Mouse (Mus musculus) hindbrain, embryonic 13.5 days (tissue): ENCODE measurements around the gene Tmem98. TPM values are rescaled to one million over a fixed set of nuclear protein-coding genes. Genes with fewer than 3 reads are reported as not detected.

Source experiments
- ATAC-seq: fragments of 200-750 bp; cut with Nextera tagmentation; 2 replicates; pipeline ENCODE4 v1.8.0; 2017; ENCODE audit warnings: moderate TSS enrichment; ENCODE audit not compliant: low FRiP score
- H3K27ac ChIP-seq: fragments of 300-500 bp; sonication (generic); 2 replicates; pipeline ENCODE4 v1.5.1; 2015; ENCODE audit warnings: inconsistent platforms, mild to moderate bottlenecking, moderate library complexity
- H3K27me3 ChIP-seq: fragments of 300-500 bp; sonication (generic); 2 replicates; pipeline ENCODE4 v1.6.1; 2015; ENCODE audit warnings: mild to moderate bottlenecking, inconsistent platforms
- H3K36me3 ChIP-seq: fragments of 300-500 bp; sonication (generic); 2 replicates; pipeline ENCODE4 v1.6.1; 2015; ENCODE audit warnings: mild to moderate bottlenecking, inconsistent platforms
- H3K4me1 ChIP-seq: fragments of 300-500 bp; sonication (generic); replicated peaks from 2 replicates; pipeline ENCODE4 v1.6.1; 2015; ENCODE audit warnings: inconsistent platforms
- H3K4me2 ChIP-seq: fragments of 300-500 bp; sonication (generic); 2 replicates; pipeline ENCODE4 v1.6.1; 2015; ENCODE audit warnings: inconsistent platforms, mild to moderate bottlenecking, moderate library complexity
- H3K4me3 ChIP-seq: fragments of 300-500 bp; sonication (generic); 2 replicates; pipeline ENCODE4 v1.5.1; 2015; ENCODE audit warnings: mild to moderate bottlenecking, inconsistent platforms
- H3K9ac ChIP-seq: fragments of 300-500 bp; sonication (generic); 2 replicates; pipeline ENCODE4 v1.6.1; 2015; ENCODE audit warnings: mild to moderate bottlenecking, inconsistent platforms
- H3K9me3 ChIP-seq: fragments of 300-500 bp; sonication (generic); 2 replicates; pipeline ENCODE4 v1.6.1; 2016; ENCODE audit warnings: inconsistent platforms
- WGBS: fragments of 180-500 bp; shearing (Covaris S2); methylation state at CpG from one replicate; pipeline ENCODE4 v1.1.7; 2015; 5-methylcytosine and 5-hydroxymethylcytosine counted together
- polyA plus RNA-seq: library from polyadenylated mRNA; unstranded; fragments of >200 nt; fragmentation: Nextera tagmentation; extraction: Ambion mirVana; gene quantifications from 2 replicates; pipeline ENCODE4 v1.2.1, GENCODE M21; 2015

Tmem98 gene
- polyA plus RNA-seq, 1 experiment from 2014 or later = 32.7 TPM

- H3K36me3 ChIP-seq = no peaks in the 10 kb centered on the region
- H3K4me1 ChIP-seq = no peaks in the 10 kb centered on the region
- no peak overlapping the region for H3K4me2 ChIP-seq
- no peak overlapping the region for H3K4me3 ChIP-seq
- 69% methylated on average over 1 of the region's 1 CpGs for WGBS
- no peak for ATAC-seq
- H3K9me3 ChIP-seq = no peaks in the 10 kb centered on the region
- no peak overlapping the region for H3K27ac ChIP-seq
- H3K9ac ChIP-seq = no peak overlapping the region
- no peaks in the 10 kb centered on the region for H3K27me3 ChIP-seq
Observed at GRCm38 (mm10) chr11:80838724-80839123, 28.7 kb downstream of the Tmem98 start.

- Histone ChIP-seq H3K4me2 (no peak overlapping the region), H3K27ac (no peak overlapping the region)
- no peak for ATAC-seq
Observed at GRCm38 (mm10) chr11:80843435-80843834, 33.5 kb downstream of the Tmem98 start.

GRCm38 (mm10) chr11:80845486-80845885 is 35.5 kb downstream of the Tmem98 start:
- no peaks in the 10 kb centered on the region for H3K36me3 ChIP-seq
- H3K4me3 ChIP-seq = no peak overlapping the region
- no peak for ATAC-seq
- no peaks in the 10 kb centered on the region for H3K27me3 ChIP-seq
- no peaks in the 10 kb centered on the region for H3K9me3 ChIP-seq
- no peak overlapping the region for H3K4me2 ChIP-seq
- WGBS = 63% methylated on average over 7 of the region's 7 CpGs
- no peak overlapping the region for H3K9ac ChIP-seq
- no peaks in the 10 kb centered on the region for H3K4me1 ChIP-seq
- no peak overlapping the region for H3K27ac ChIP-seq

More at GRCm38 (mm10) chr11:80843435-80843834, 33.5 kb downstream of the Tmem98 start:
- no peak overlapping the region for H3K4me3 ChIP-seq
- H3K9me3 ChIP-seq = no peaks in the 10 kb centered on the region
- H3K27me3 ChIP-seq = no peaks in the 10 kb centered on the region
- H3K4me1 ChIP-seq = no peaks in the 10 kb centered on the region
- WGBS = 87% methylated on average over 2 of the region's 2 CpGs
- H3K9ac ChIP-seq = no peak overlapping the region
- no peaks in the 10 kb centered on the region for H3K36me3 ChIP-seq

- H3K4me1 ChIP-seq = no peaks in the 10 kb centered on the region
- 58% methylated on average over 3 of the region's 3 CpGs for WGBS
Observed at GRCm38 (mm10) chr11:80846115-80846514, 36.1 kb downstream of the Tmem98 start.

GRCm38 (mm10) chr11:80848131-80848530 is 38.2 kb downstream of the Tmem98 start:
- whole genome bisulfite sequencing = 40% methylated on average over 5 of the region's 5 CpGs
- Histone ChIP-seq H3K27me3 (no peaks in the 10 kb centered on the region), H3K9me3 (no peaks in the 10 kb centered on the region), H3K36me3 (no peaks in the 10 kb centered on the region), H3K4me3 (no peak overlapping the region), H3K9ac (no peak overlapping the region), H3K4me1 (peaks cover 7% of the 10 kb centered on the region), H3K27ac (no peak overlapping the region), H3K4me2 (no peak overlapping the region)
- ATAC-seq = no peak

More at GRCm38 (mm10) chr11:80846115-80846514, 36.1 kb downstream of the Tmem98 start:
- Histone ChIP-seq H3K4me3 (no peak overlapping the region), H3K27me3 (no peaks in the 10 kb centered on the region), H3K9me3 (no peaks in the 10 kb centered on the region), H3K4me2 (no peak overlapping the region), H3K27ac (no peak overlapping the region), H3K9ac (no peak overlapping the region), H3K36me3 (no peaks in the 10 kb centered on the region)
- ATAC-seq = no peak

- H3K9ac ChIP-seq = no peak overlapping the region
- H3K4me1 ChIP-seq = peaks cover 11% of the 10 kb centered on the region
- no peaks in the 10 kb centered on the region for H3K36me3 ChIP-seq
- no peak overlapping the region for H3K27ac ChIP-seq
- no peak for ATAC-seq
- H3K4me3 ChIP-seq = no peak overlapping the region
- WGBS = 51% methylated on average over 5 of the region's 5 CpGs
- H3K4me2 ChIP-seq = no peak overlapping the region
- no peaks in the 10 kb centered on the region for H3K27me3 ChIP-seq
- no peaks in the 10 kb centered on the region for H3K9me3 ChIP-seq
Observed at GRCm38 (mm10) chr11:80851859-80852258, 41.9 kb downstream of the Tmem98 start.

GRCm38 (mm10) chr11:80853014-80853413 is 43.0 kb downstream of the Tmem98 start:
- H3K27ac ChIP-seq = no peak overlapping the region
- no peak overlapping the region for H3K4me2 ChIP-seq
- H3K9ac ChIP-seq = no peak overlapping the region
- no peaks in the 10 kb centered on the region for H3K36me3 ChIP-seq
- no peaks in the 10 kb centered on the region for H3K27me3 ChIP-seq
- no peak for ATAC-seq
- H3K9me3 ChIP-seq = no peaks in the 10 kb centered on the region
- no peak overlapping the region for H3K4me3 ChIP-seq
- H3K4me1 ChIP-seq = peaks cover 11% of the 10 kb centered on the region
- 58% methylated on average over 3 of the region's 3 CpGs for WGBS

- Histone ChIP-seq H3K27me3 (no peaks in the 10 kb centered on the region), H3K9ac (no peak overlapping the region), H3K4me3 (no peak overlapping the region), H3K4me1 (peaks cover 11% of the 10 kb centered on the region), H3K9me3 (no peaks in the 10 kb centered on the region), H3K27ac (no peak overlapping the region), H3K4me2 (no peak overlapping the region), H3K36me3 (no peaks in the 10 kb centered on the region)
- 89% methylated on average over 11 of the region's 11 CpGs for WGBS
- ATAC-seq = no peak
Observed at GRCm38 (mm10) chr11:80854430-80854829, 44.5 kb downstream of the Tmem98 start.

GRCm38 (mm10) chr11:80854908-80855307 is 44.9 kb downstream of the Tmem98 start:
- no peak overlapping the region for H3K27ac ChIP-seq
- no peaks in the 10 kb centered on the region for H3K9me3 ChIP-seq
- WGBS = 70% methylated on average over 7 of the region's 7 CpGs
- H3K9ac ChIP-seq = no peak overlapping the region
- ATAC-seq = no peak
- no peak overlapping the region for H3K4me2 ChIP-seq
- no peak overlapping the region for H3K4me3 ChIP-seq
- no peaks in the 10 kb centered on the region for H3K36me3 ChIP-seq
- H3K27me3 ChIP-seq = no peaks in the 10 kb centered on the region
- peaks cover 11% of the 10 kb centered on the region for H3K4me1 ChIP-seq

GRCm38 (mm10) chr11:80856827-80857226 is 46.9 kb downstream of the Tmem98 start:
- 86% methylated on average over 2 of the region's 2 CpGs for WGBS
- H3K4me2 ChIP-seq = no peak overlapping the region
- H3K4me3 ChIP-seq = no peak overlapping the region
- no peak overlapping the region for H3K27ac ChIP-seq
- no peaks in the 10 kb centered on the region for H3K27me3 ChIP-seq
- no peaks in the 10 kb centered on the region for H3K36me3 ChIP-seq
- H3K4me1 ChIP-seq = peaks cover 11% of the 10 kb centered on the region
- no peak for ATAC-seq
- no peaks in the 10 kb centered on the region for H3K9me3 ChIP-seq
- H3K9ac ChIP-seq = no peak overlapping the region

- no peak within 1 kb of the TSS for H3K27ac ChIP-seq
- H3K4me3 ChIP-seq = no peak within 1 kb of the TSS
- WGBS = 69% methylated on average over 10 of the region's 10 CpGs
- peaks cover 5% of the 10 kb centered on the region; the same call in 1 of the 2 replicates for H3K4me1 ChIP-seq
- no peak for ATAC-seq
- H3K27me3 ChIP-seq = no peaks in the 10 kb centered on the region
- no peak within 1 kb of the TSS for H3K9ac ChIP-seq
- no peaks in the 10 kb centered on the region for H3K9me3 ChIP-seq
- H3K4me2 ChIP-seq = no peak within 1 kb of the TSS
- H3K36me3 ChIP-seq = no peaks in the 10 kb centered on the region
Observed at GRCm38 (mm10) chr11:80858065-80858464, 48.1 kb downstream of the Tmem98 start, which contains the start of gene Spaca3. TSS of gene Spaca3 (plus strand) at chr11:80858365.

- Histone ChIP-seq H3K27ac (no peak overlapping the region), H3K4me3 (no peak overlapping the region), H3K4me2 (no peak overlapping the region), H3K4me1 (no peaks in the 10 kb centered on the region), H3K9me3 (no peaks in the 10 kb centered on the region), H3K27me3 (no peaks in the 10 kb centered on the region), H3K9ac (no peak overlapping the region), H3K36me3 (no peaks in the 10 kb centered on the region)
- ATAC-seq = no peak
- WGBS = 95% methylated on average over 7 of the region's 7 CpGs
Observed at GRCm38 (mm10) chr11:80862941-80863340, 53.0 kb downstream of the Tmem98 start.

GRCm38 (mm10) chr11:80868039-80868438 is 58.1 kb downstream of the Tmem98 start:
- no peaks in the 10 kb centered on the region for H3K9me3 ChIP-seq
- H3K4me1 ChIP-seq = no peaks in the 10 kb centered on the region
- no peak overlapping the region for H3K4me3 ChIP-seq
- H3K27me3 ChIP-seq = no peaks in the 10 kb centered on the region
- 98% methylated on average over 1 of the region's 1 CpGs for WGBS
- H3K9ac ChIP-seq = no peak overlapping the region
- no peak overlapping the region for H3K4me2 ChIP-seq
- no peaks in the 10 kb centered on the region for H3K36me3 ChIP-seq
- ATAC-seq = no peak
- no peak overlapping the region for H3K27ac ChIP-seq
